Mouse (Mus musculus) left cerebral cortex, adult 9 months (tissue): ENCODE data around the gene Tbc1d10b.

Experiments used
- DNase-seq, 2 experiments: peaks; one replicate each; pipeline ENCODE4 v3.0.0; 2022; ENCODE audit warnings: low spot score in 2 of 2

Tbc1d10b gene

GRCm38 (mm10) chr7:127225147-127225995 lies 17.1 kb upstream of the Tbc1d10b start:
- DNase-seq, result no peak

- no peak for DNase-seq
These were observed 16.3 kb upstream of the Tbc1d10b start for GRCm38 (mm10) chr7:127224616-127225015.

- DNase-seq, result no peak
These were observed 15.5 kb upstream of the Tbc1d10b start for GRCm38 (mm10) chr7:127223515-127224478.

- DNase-seq, result no peak
These were observed 14.8 kb upstream of the Tbc1d10b start for GRCm38 (mm10) chr7:127223106-127223505.

GRCm38 (mm10) chr7:127220440-127220839 lies 12.2 kb upstream of the Tbc1d10b start:
- no peak for DNase-seq

GRCm38 (mm10) chr7:127218670-127219069 lies 10.4 kb upstream of the Tbc1d10b start:
- DNase-seq, result no peak

- DNase-seq, result no peak
These were observed 9.8 kb upstream of the Tbc1d10b start for GRCm38 (mm10) chr7:127217901-127218642.

GRCm38 (mm10) chr7:127217475-127217874 lies 9.2 kb upstream of the Tbc1d10b start:
- DNase-seq, result no peak

- DNase-seq, result no peak
These were observed 8.0 kb upstream of the Tbc1d10b start for GRCm38 (mm10) chr7:127216307-127216706.

GRCm38 (mm10) chr7:127214981-127215871 lies 7.0 kb upstream of the Tbc1d10b start:
- peak in 1 of 2 experiments; percentile 62 for DNase-seq

GRCm38 (mm10) chr7:127214521-127214920 lies 6.3 kb upstream of the Tbc1d10b start:
- DNase-seq, result no peak

- DNase-seq, result no peak
These were observed 5.7 kb upstream of the Tbc1d10b start for GRCm38 (mm10) chr7:127213930-127214329.

- no peak for DNase-seq
These were observed 5.2 kb upstream of the Tbc1d10b start for GRCm38 (mm10) chr7:127213485-127213884.

GRCm38 (mm10) chr7:127212432-127213250 lies 4.4 kb upstream of the Tbc1d10b start:
- no peak for DNase-seq

GRCm38 (mm10) chr7:127211014-127211745 lies 2.9 kb upstream of the Tbc1d10b start:
- no peak for DNase-seq

GRCm38 (mm10) chr7:127210266-127210665 lies 2.0 kb upstream of the Tbc1d10b start:
- no peak for DNase-seq

- DNase-seq, result no peak
These were observed 1.6 kb upstream of the Tbc1d10b start for GRCm38 (mm10) chr7:127209851-127210250.

GRCm38 (mm10) chr7:127208553-127209438 lies 528 bp upstream of the Tbc1d10b start, which contains the start of gene Mylpf:
Gene Mylpf, plus strand, starts transcription at chr7:127208890.
- peak; percentile 97 to 99 for DNase-seq
